Mouse (Mus musculus) megakaryocyte, embryonic 14.5 days (primary cell): ENCODE data around the gene Mup1.
"Not testable (repeated sequence)": the region's sequence is repeated elsewhere in the genome, so short reads cannot be mapped to it uniquely, and the experiment has no call there.

Experiments used
- FLI1 ChIP-seq: IDR thresholded peaks from 2 replicates; pipeline ENCODE4 v1.6.1; 2012; ENCODE audit warnings: low read length, inconsistent platforms, mixed read lengths
- GATA1 ChIP-seq: IDR thresholded peaks from 3 replicates; pipeline ENCODE4 v1.6.1; 2012; ENCODE audit warnings: mixed read lengths, low read length, inconsistent platforms, borderline replicate concordance

GRCm38 (mm10) chr4:60501860-60502259 is at the start of gene Mup1:
- not testable (repeated sequence) for TF ChIP-seq GATA1, FLI1
